Mouse (Mus musculus) hindbrain, postnatal 0 days (tissue): ENCODE results near the gene Aox3. TPM values are rescaled to one million over a fixed set of nuclear protein-coding genes. Genes with fewer than 3 reads are reported as not detected.

Source experiments
- ATAC-seq: fragments of 200-750 bp; cut with Nextera tagmentation; 2 replicates; pipeline ENCODE4 v1.8.0; 2017; ENCODE audit warnings: mild to moderate bottlenecking, moderate TSS enrichment, moderate library complexity
- DNase-seq: peaks from one replicate; pipeline ENCODE4 v3.0.0-alpha.2; 2015; ENCODE audit warnings: low spot score
- H3K27ac ChIP-seq: fragments of 300-500 bp; sonication (generic); 2 replicates; pipeline ENCODE4 v1.5.1; 2014; ENCODE audit warnings: mild to moderate bottlenecking
- H3K27me3 ChIP-seq: fragments of 300-500 bp; sonication (generic); 2 replicates; pipeline ENCODE4 v1.6.1; 2014; ENCODE audit warnings: low read length, mixed read lengths; ENCODE audit not compliant: insufficient read depth
- H3K36me3 ChIP-seq: fragments of 300-500 bp; sonication (generic); 2 replicates; pipeline ENCODE4 v1.6.1; 2014; ENCODE audit warnings: low read length, mixed read lengths; ENCODE audit not compliant: insufficient read depth
- H3K4me1 ChIP-seq: fragments of 300-500 bp; sonication (generic); 2 replicates; pipeline ENCODE4 v1.6.1; 2014; ENCODE audit warnings: antibody characterized with exemption, low read length, mixed read lengths; ENCODE audit not compliant: insufficient read depth
- H3K4me2 ChIP-seq: fragments of 300-500 bp; sonication (generic); 2 replicates; pipeline ENCODE4 v1.6.1; 2014; ENCODE audit warnings: low read depth, mild to moderate bottlenecking, low read length, moderate library complexity, mixed read lengths
- H3K4me3 ChIP-seq: fragments of 300-500 bp; sonication (generic); 2 replicates; pipeline ENCODE4 v1.5.1; 2014; ENCODE audit warnings: low read length
- H3K9ac ChIP-seq: fragments of 300-500 bp; sonication (generic); replicated peaks from 2 replicates; pipeline ENCODE4 v1.6.1; 2014; ENCODE audit warnings: mild to moderate bottlenecking, low read length, moderate library complexity, mixed read lengths
- H3K9me3 ChIP-seq: fragments of 300-500 bp; sonication (generic); 2 replicates; pipeline ENCODE4 v1.6.1; 2016; ENCODE audit warnings: low read length, mixed read lengths
- CTCF ChIP-seq: IDR thresholded peaks from 2 replicates; pipeline ENCODE4 v1.5.1; 2016; ENCODE audit warnings: antibody characterized with exemption, control low read depth, low read depth
- WGBS: fragments of 180-500 bp; shearing (Covaris S2); extraction: QIAGEN DNeasy Blood & Tissue Kit; methylation state at CpG from one replicate; pipeline ENCODE4 v1.1.7; 2014; 5-methylcytosine and 5-hydroxymethylcytosine counted together
- polyA plus RNA-seq: library from polyadenylated mRNA; unstranded; fragments of >200 nt; fragmentation: Nextera tagmentation; extraction: Ambion mirVana; gene quantifications from 2 replicates; pipeline ENCODE4 v1.2.1, GENCODE M21; 2015
- total RNA-seq: library from RNA; depleted of rRNA; stranded (reverse); fragments of >200 nt; gene quantifications from 2 replicates; pipeline ENCODE4 v1.2.3, GENCODE M21; 2014

Gene Aox3
- total and polyA plus RNA-seq, 2 experiments from 2014 or later: 0.78 to 1.1 TPM

DNA sequence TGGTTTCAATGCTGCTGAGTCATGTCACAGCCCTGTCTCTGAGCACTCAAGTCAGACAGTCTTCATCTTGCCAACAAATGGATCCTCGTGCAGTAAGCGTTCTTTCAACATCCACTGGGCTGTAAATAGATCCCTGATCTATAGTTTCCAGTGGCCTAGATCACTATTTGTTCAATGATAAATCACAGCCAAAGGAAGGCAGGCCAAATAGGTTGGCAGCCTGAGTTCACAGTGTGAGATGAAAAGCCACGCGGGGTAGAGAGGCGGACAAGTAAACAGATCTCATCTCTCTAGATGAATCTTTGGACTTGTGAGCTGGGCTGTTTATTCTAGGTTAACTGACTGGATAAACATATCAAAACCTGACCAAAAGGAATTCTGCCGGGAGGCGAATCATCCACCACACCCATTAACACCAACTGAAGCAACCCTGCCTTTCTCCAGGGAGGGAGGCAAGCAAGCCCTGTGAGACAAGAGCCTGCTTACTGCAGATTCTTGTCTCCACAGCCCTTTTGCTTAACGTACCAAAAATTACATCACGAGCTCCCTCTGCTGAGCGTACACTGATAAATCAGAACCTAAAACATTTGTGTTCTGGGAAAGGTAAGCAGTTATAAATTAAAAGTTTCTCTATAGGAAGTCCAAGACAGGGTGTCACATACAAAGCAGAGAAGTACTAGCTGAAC lies 31.6 kb downstream of the Aox3 start:
- TF ChIP-seq CTCF: peak; percentile 54
- WGBS: 69% methylated on average over 10 of the region's 10 CpGs
- no peak overlapping the region for H3K4me2 ChIP-seq
- H3K36me3 ChIP-seq: no peaks in the 10 kb centered on the region
- no peak overlapping the region for H3K27ac ChIP-seq
- DNase-seq: peak; percentile 71
- ATAC-seq: peak; percentile 61; the same call in 1 of the 2 replicates
- no peaks in the 10 kb centered on the region for H3K4me1 ChIP-seq
- no peaks in the 10 kb centered on the region for H3K27me3 ChIP-seq
- no peak overlapping the region for H3K4me3 ChIP-seq
- no peaks in the 10 kb centered on the region for H3K9me3 ChIP-seq
- H3K9ac ChIP-seq: no peak overlapping the region

DNA sequence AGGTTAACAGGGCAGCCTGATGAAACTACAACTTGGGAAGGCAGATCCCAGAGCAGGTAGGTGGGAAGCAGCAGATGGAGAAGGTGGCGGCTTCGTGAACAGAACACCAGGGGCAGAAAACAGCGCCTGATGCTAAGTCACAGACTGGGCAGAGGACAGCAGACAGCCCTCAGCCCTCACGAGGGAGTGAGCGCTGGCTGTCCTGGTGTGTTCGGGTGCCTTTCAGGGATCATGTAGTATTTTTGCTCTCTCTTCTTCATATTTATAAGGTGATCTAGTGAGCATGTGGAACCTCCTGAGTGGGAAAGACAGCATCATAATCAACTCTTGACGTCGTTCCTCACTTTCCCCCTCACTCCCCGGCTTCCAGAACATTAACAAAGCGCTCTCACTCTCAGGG lies 33.1 kb downstream of the Aox3 start:
- no peaks in the 10 kb centered on the region for H3K36me3 ChIP-seq
- no peak overlapping the region for H3K9ac ChIP-seq
- no peaks in the 10 kb centered on the region for H3K4me1 ChIP-seq
- 90% methylated on average over 10 of the region's 10 CpGs for WGBS
- H3K9me3 ChIP-seq: no peaks in the 10 kb centered on the region
- H3K27ac ChIP-seq: no peak overlapping the region
- DNase-seq (no peak), ATAC-seq (no peak)
- TF ChIP-seq CTCF: no peak
- no peak overlapping the region for H3K4me2 ChIP-seq
- H3K27me3 ChIP-seq: no peaks in the 10 kb centered on the region
- no peak overlapping the region for H3K4me3 ChIP-seq

DNA sequence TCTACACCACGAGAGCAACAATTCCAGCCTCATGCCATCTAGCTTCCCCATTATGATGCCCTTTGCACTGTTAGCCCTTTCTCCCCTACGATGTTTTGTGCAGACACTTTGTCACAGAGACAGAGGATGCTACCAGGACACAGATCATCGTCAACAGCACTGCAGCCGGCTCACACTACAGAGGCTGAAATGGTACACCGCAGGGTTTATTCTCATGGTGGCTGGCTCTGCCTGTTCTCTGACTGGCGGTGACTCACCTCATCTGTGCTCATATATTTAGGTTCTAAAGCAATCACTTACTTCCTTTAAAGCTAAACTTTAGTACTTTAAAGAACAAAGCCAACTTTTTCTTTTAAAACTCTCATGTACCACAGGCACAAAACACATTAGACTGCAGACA lies 34.8 kb downstream of the Aox3 start:
- Histone ChIP-seq H3K36me3 (no peaks in the 10 kb centered on the region), H3K9ac (no peak overlapping the region), H3K4me2 (no peak overlapping the region), H3K27ac (no peak overlapping the region), H3K4me1 (no peaks in the 10 kb centered on the region), H3K27me3 (no peaks in the 10 kb centered on the region), H3K9me3 (no peaks in the 10 kb centered on the region), H3K4me3 (no peak overlapping the region)
- TF ChIP-seq CTCF: no peak
- DNase-seq (no peak), ATAC-seq (no peak)
- 75% methylated on average over 6 of the region's 6 CpGs for WGBS

DNA sequence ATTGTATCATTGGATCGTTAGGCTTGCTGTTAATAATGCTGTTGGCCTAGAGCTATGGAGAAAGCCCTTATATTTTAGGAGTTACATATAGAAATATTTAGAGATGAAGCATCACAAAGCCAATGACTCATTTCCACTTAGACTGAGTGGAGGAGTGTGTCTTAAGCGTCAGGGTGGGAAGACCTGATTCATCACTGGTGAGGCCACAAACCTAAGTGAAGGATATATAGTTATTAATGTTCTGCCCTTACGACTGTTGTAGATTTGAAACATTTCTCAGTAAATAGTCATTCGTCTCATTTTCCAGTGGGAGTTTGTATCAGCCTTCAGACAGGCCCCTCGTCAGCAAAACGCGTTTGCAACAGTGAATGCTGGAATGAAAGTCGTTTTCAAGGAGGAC lies 39.3 kb downstream of the Aox3 start:
- no peak for ATAC-seq
- H3K27me3 ChIP-seq: no peaks in the 10 kb centered on the region
- H3K4me3 ChIP-seq: no peak overlapping the region
- H3K9ac ChIP-seq: no peak overlapping the region
- H3K27ac ChIP-seq: no peak overlapping the region
- no peak for TF ChIP-seq CTCF
- DNase-seq: no peak
- no peak overlapping the region for H3K4me2 ChIP-seq
- H3K36me3 ChIP-seq: no peaks in the 10 kb centered on the region
- 84% methylated on average over 8 of the region's 8 CpGs for WGBS
- H3K4me1 ChIP-seq: no peaks in the 10 kb centered on the region
- H3K9me3 ChIP-seq: no peaks in the 10 kb centered on the region

- Histone ChIP-seq H3K27me3 (no peaks in the 10 kb centered on the region), H3K9ac (no peak overlapping the region), H3K4me2 (no peak overlapping the region), H3K27ac (no peak overlapping the region), H3K4me3 (no peak overlapping the region), H3K36me3 (no peaks in the 10 kb centered on the region), H3K4me1 (no peaks in the 10 kb centered on the region), H3K9me3 (no peaks in the 10 kb centered on the region)
- 54% methylated on average over 5 of the region's 5 CpGs for WGBS
- 0 out of 2 replicates have a peak, but pooled peaks have one; percentile 40 for ATAC-seq
- TF ChIP-seq CTCF: peak; percentile 73
- DNase-seq: peak; percentile 66
Observed at GRCm38 (mm10) chr1:58156747-58157146, 43.8 kb downstream of the Aox3 start.

- H3K36me3 ChIP-seq: no peaks in the 10 kb centered on the region
- no peak for DNase-seq
- H3K9ac ChIP-seq: no peak overlapping the region
- no peak for TF ChIP-seq CTCF
- 83% methylated on average over 6 of the region's 6 CpGs for WGBS
- H3K9me3 ChIP-seq: no peaks in the 10 kb centered on the region
- H3K4me3 ChIP-seq: no peak overlapping the region
- no peaks in the 10 kb centered on the region for H3K27me3 ChIP-seq
- H3K4me1 ChIP-seq: no peaks in the 10 kb centered on the region
- no peak overlapping the region for H3K27ac ChIP-seq
- no peak for ATAC-seq
- no peak overlapping the region for H3K4me2 ChIP-seq
Observed at GRCm38 (mm10) chr1:58169893-58170292, 57.0 kb downstream of the Aox3 start.

DNA sequence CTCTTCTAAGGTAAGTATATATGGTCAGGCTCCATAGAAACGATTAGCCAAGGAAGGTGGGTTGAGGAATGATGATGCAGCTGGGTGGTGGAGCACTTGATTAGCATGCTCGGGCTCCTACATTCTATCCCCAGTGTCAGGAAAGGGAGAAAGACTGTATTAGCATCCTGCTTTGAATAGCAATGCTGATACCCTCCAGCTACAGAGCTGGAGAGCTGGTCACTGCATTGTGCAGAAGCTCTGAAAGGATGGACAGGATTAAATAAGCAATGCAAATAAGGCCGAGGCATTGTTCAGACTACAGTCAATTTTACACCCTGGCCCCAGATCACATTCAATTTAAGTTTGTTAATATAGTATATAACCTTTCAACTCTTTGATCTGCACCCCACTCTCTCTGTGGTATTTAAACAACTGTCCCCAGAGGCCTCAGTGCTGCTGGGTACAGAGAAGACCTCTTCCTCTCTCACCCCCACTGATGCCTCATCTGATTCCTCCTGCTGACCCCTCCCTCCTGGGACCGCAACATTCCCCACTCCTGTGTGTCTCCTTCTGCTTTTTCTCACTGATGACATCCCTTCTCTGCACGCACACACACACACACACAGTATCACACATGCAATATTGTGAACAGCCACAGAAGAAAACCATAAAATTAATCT lies 75.7 kb downstream of the Aox3 start:
- no peaks in the 10 kb centered on the region for H3K4me1 ChIP-seq
- H3K27me3 ChIP-seq: no peaks in the 10 kb centered on the region
- no peak for DNase-seq
- WGBS: 40% methylated on average over 5 of the region's 5 CpGs
- H3K27ac ChIP-seq: no peak overlapping the region
- TF ChIP-seq CTCF: no peak
- H3K9ac ChIP-seq: no peak overlapping the region
- no peak overlapping the region for H3K4me3 ChIP-seq
- H3K36me3 ChIP-seq: no peaks in the 10 kb centered on the region
- H3K4me2 ChIP-seq: no peak overlapping the region
- no peak for ATAC-seq
- no peaks in the 10 kb centered on the region for H3K9me3 ChIP-seq
